Mouse (Mus musculus) forebrain, postnatal 0 days (tissue): ENCODE results near the gene Mtcl1. TPM values are rescaled to one million over a fixed set of nuclear protein-coding genes. Genes with fewer than 3 reads are reported as not detected.

Experiments used
- ATAC-seq: fragments of 200-750 bp; cut with Nextera tagmentation; 2 replicates; pipeline ENCODE4 v1.8.0; 2017; ENCODE audit warnings: mild to moderate bottlenecking, moderate library complexity
- DNase-seq: peaks from one replicate; pipeline ENCODE4 v3.0.0-alpha.2; 2015
- H3K27ac ChIP-seq: fragments of 300-500 bp; sonication (generic); 2 replicates; pipeline ENCODE4 v1.5.1; 2014; ENCODE audit warnings: low read depth, mild to moderate bottlenecking, antibody characterized with exemption, low read length, moderate library complexity, mixed read lengths
- H3K27me3 ChIP-seq: fragments of 300-500 bp; sonication (generic); 2 replicates; pipeline ENCODE4 v1.6.1; 2014; ENCODE audit warnings: mild to moderate bottlenecking, low read length, mixed read lengths; ENCODE audit not compliant: insufficient read depth
- H3K36me3 ChIP-seq: fragments of 300-500 bp; sonication (generic); 2 replicates; pipeline ENCODE4 v1.6.1; 2014; ENCODE audit warnings: mild to moderate bottlenecking, moderate library complexity; ENCODE audit not compliant: insufficient read depth
- H3K4me1 ChIP-seq: fragments of 300-500 bp; sonication (generic); 2 replicates; pipeline ENCODE4 v1.6.1; 2014; ENCODE audit warnings: antibody characterized with exemption; ENCODE audit not compliant: insufficient read depth
- H3K4me2 ChIP-seq: fragments of 300-500 bp; sonication (generic); 2 replicates; pipeline ENCODE4 v1.6.1; 2014; ENCODE audit warnings: low read depth, mild to moderate bottlenecking, moderate library complexity
- H3K4me3 ChIP-seq: fragments of 300-500 bp; sonication (generic); 2 replicates; pipeline ENCODE4 v1.5.1; 2014; ENCODE audit warnings: low read depth, low read length, mixed read lengths
- H3K9ac ChIP-seq: fragments of 300-500 bp; sonication (generic); 2 replicates; pipeline ENCODE4 v1.6.1; 2014; ENCODE audit warnings: mild to moderate bottlenecking
- H3K9me3 ChIP-seq: fragments of 300-500 bp; sonication (generic); 2 replicates; pipeline ENCODE4 v1.6.1; 2016; ENCODE audit warnings: low read length
- CTCF ChIP-seq: sonication (generic); IDR thresholded peaks from 2 replicates; pipeline ENCODE4 v1.5.1; 2016; ENCODE audit warnings: antibody characterized with exemption, control low read depth, low read depth
- WGBS: fragments of 180-500 bp; shearing (Covaris S2); extraction: QIAGEN DNeasy Blood & Tissue Kit; methylation state at CpG from one replicate; pipeline ENCODE4 v1.1.7; 2014; 5-methylcytosine and 5-hydroxymethylcytosine counted together
- polyA plus RNA-seq: library from polyadenylated mRNA; unstranded; fragments of >200 nt; fragmentation: Nextera tagmentation; extraction: Ambion mirVana; gene quantifications from 2 replicates; pipeline ENCODE4 v1.2.1, GENCODE M21; 2015
- total RNA-seq: library from RNA; depleted of rRNA; stranded (reverse); fragments of >200 nt; gene quantifications from 2 replicates; pipeline ENCODE4 v1.2.3, GENCODE M21; 2014

Gene Mtcl1
- total and polyA plus RNA-seq, 2 experiments from 2014 or later = 8.5 to 25.7 TPM

DNA sequence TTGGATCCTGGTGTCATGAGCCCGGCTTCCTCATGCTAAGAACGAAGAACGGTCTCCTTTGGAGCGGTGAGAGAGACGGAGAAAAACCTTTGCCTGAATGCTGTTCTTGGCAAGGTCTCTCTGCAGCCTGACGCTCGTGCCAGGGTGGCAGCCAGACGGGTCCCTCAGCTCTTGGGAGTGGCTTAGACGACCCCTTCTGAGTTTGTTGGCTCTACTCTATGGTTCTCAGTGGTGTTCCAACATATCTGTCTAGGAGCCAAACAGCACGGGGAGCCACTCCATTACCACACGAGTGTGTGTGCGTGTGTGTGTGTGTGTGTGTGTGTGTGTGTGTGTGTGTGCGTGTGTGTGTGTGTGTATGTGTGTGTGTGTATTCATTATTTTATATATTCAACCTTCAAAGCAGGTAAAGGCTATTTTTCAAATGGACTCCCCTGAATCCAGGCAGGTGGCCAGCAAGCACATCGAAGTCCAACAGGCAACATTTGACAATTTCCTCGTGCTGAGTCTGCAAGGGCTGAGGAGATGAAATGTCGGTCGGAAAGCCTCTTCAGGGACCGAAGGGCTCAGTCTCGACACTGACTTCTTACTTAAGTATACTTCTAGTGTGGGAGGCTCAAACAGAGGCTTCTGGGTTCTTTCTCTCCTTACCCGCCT lies 128.7 kb downstream of the Mtcl1 start:
- peak; percentile 38 for DNase-seq

DNA sequence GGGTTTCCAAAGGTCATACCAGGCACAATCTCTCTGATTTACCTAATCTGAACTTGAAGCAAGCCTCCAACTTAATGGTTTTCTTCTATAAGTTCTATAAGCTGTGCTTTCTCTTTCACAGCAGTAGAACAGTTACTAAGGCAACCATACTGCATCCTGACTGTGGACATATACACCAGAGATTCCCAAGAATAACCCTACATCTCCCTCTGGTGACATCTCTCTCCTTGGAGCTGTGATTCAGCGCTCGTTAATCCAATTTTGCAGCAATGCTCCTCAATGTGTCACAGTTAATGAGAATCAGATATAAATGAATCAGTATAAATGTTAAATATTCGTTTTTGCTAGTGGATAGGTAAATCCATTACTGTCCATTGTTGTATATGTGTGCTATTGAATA lies 131.5 kb downstream of the Mtcl1 start:
- Histone ChIP-seq H3K27ac (no peak overlapping the region), H3K36me3 (no peaks in the 10 kb centered on the region), H3K9ac (no peak overlapping the region), H3K27me3 (no peaks in the 10 kb centered on the region), H3K4me1 (peaks cover 3% of the 10 kb centered on the region; the same call in 1 of the 2 replicates), H3K4me2 (no peak overlapping the region), H3K9me3 (no peaks in the 10 kb centered on the region), H3K4me3 (no peak overlapping the region)
- no peak for ATAC-seq
- no peak for TF ChIP-seq CTCF
- WGBS = 80% methylated on average over 3 of the region's 3 CpGs
- DNase-seq = no peak

More for the DNA sequence above, 128.7 kb downstream of the Mtcl1 start:
- Histone ChIP-seq H3K4me3 (no peak overlapping the region), H3K9me3 (no peaks in the 10 kb centered on the region), H3K4me2 (no peak overlapping the region; the same call in 1 of the 2 replicates), H3K36me3 (no peaks in the 10 kb centered on the region), H3K4me1 (peaks cover 10% of the 10 kb centered on the region; the same call in 1 of the 2 replicates), H3K27ac (no peak overlapping the region), H3K27me3 (no peaks in the 10 kb centered on the region), H3K9ac (no peak overlapping the region)
- 60% methylated on average over 20 of the region's 20 CpGs for WGBS
- peak; percentile 21; the same call in 1 of the 2 replicates for ATAC-seq
- TF ChIP-seq CTCF = no peak

- Histone ChIP-seq H3K9me3 (no peaks in the 10 kb centered on the region), H3K36me3 (no peaks in the 10 kb centered on the region), H3K4me3 (no peak overlapping the region), H3K4me2 (no peak overlapping the region), H3K9ac (no peak overlapping the region), H3K4me1 (peaks cover 3% of the 10 kb centered on the region; the same call in 1 of the 2 replicates), H3K27ac (no peak overlapping the region), H3K27me3 (no peaks in the 10 kb centered on the region)
- WGBS = 86% methylated on average over 4 of the region's 4 CpGs
- DNase-seq (no peak), ATAC-seq (no peak)
- no peak for TF ChIP-seq CTCF
Observed at GRCm38 (mm10) chr17:66317576-66317975, 132.0 kb downstream of the Mtcl1 start.

- Histone ChIP-seq H3K4me2 (no peak overlapping the region), H3K9me3 (no peaks in the 10 kb centered on the region), H3K4me3 (no peak overlapping the region), H3K27me3 (no peaks in the 10 kb centered on the region), H3K9ac (no peak overlapping the region), H3K27ac (no peak overlapping the region), H3K4me1 (peaks cover 3% of the 10 kb centered on the region; the same call in 1 of the 2 replicates), H3K36me3 (no peaks in the 10 kb centered on the region)
- DNase-seq = no peak
- no peak for TF ChIP-seq CTCF
- 92% methylated on average over 5 of the region's 5 CpGs for WGBS
- no peak for ATAC-seq
Observed at GRCm38 (mm10) chr17:66317156-66317555, 132.4 kb downstream of the Mtcl1 start.

DNA sequence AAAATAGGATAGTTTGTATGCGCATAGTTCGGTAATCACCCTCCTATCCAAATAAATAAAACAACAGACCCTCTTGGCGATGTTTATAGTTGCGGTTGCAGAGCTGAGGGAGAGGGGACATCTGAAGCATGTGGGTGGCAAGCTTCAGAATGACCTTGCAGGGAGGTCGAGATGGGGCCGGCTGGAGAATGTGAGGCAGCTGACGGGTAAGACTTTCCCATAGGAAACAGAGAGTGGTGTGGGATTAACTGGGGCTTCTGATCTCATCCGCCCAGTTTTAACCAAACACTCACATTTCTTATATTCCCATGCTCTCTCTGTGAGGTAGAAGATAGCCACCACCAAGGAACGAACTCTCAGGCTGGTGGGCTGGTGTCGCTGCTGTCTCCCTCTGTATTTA lies 134.1 kb downstream of the Mtcl1 start:
- no peak overlapping the region for H3K4me3 ChIP-seq
- H3K27me3 ChIP-seq = no peaks in the 10 kb centered on the region
- peaks cover 3% of the 10 kb centered on the region; the same call in 1 of the 2 replicates for H3K4me1 ChIP-seq
- 0 out of 2 replicates have a peak overlapping the region, but pooled peaks have one; percentile 6 for H3K9ac ChIP-seq
- peak overlapping the region; percentile 67 for H3K27ac ChIP-seq
- no peaks in the 10 kb centered on the region for H3K9me3 ChIP-seq
- H3K4me2 ChIP-seq = peak overlapping the region; percentile 10; the same call in 1 of the 2 replicates
- DNase-seq (no peak), ATAC-seq (0 out of 2 replicates have a peak, but pooled peaks have one; percentile 8)
- H3K36me3 ChIP-seq = no peaks in the 10 kb centered on the region
- TF ChIP-seq CTCF = no peak
- 40% methylated on average over 10 of the region's 10 CpGs for WGBS

DNA sequence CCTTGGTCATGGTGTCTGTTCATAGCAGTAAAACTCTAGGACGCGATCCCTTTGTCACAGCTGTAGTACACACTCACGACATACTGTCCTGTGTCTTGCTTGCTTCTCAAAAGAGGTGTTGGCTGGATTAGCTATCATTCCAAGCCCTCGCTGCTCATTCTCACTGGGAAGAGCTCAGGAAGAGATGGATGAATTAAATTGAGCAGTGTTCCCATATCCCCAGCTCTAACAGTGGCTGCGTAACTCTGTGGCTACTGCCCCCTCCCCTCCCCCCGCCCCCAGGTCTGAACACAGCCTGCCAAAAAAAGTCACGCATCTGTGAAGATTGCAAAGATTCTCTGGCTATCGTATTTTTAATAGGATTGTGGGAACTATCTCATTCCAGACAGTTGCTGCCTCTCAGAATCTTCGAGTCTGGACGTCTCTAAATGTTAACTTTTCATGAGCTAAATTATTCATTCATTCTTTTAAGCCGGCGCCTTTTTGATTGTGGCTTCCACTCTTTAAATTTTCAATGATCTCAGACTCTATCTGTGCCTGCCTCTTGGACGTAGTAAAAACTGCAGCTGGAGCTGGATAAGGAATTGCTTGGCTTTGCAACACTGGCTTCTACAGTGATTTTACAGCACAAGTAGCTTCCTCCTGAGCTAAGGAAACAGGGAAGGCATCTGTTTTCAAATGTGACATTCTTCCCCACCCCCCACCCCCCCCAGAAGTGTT lies 134.8 kb downstream of the Mtcl1 start:
- H3K4me2 ChIP-seq = peak overlapping the region; percentile 10; the same call in 1 of the 2 replicates
- 0 out of 2 replicates have a peak, but pooled peaks cover 3% of the 10 kb centered on the region for H3K4me1 ChIP-seq
- no peak for TF ChIP-seq CTCF
- H3K4me3 ChIP-seq = no peak overlapping the region
- 47% methylated on average over 13 of the region's 13 CpGs for WGBS
- peak overlapping the region; percentile 67 for H3K27ac ChIP-seq
- ATAC-seq = peak; percentile 74
- peak; percentile 28 for DNase-seq
- H3K9me3 ChIP-seq = no peaks in the 10 kb centered on the region
- H3K36me3 ChIP-seq = no peaks in the 10 kb centered on the region
- H3K9ac ChIP-seq = no peak overlapping the region
- H3K27me3 ChIP-seq = no peaks in the 10 kb centered on the region

GRCm38 (mm10) chr17:66301906-66302305 lies 147.6 kb downstream of the Mtcl1 start:
- no peaks in the 10 kb centered on the region for H3K4me1 ChIP-seq
- no peak for TF ChIP-seq CTCF
- ATAC-seq (no peak), DNase-seq (no peak)
- H3K9me3 ChIP-seq = no peaks in the 10 kb centered on the region
- H3K27me3 ChIP-seq = no peaks in the 10 kb centered on the region
- no peak overlapping the region for H3K27ac ChIP-seq
- no peak overlapping the region for H3K4me2 ChIP-seq
- no peak overlapping the region for H3K9ac ChIP-seq
- WGBS = 91% methylated on average over 7 of the region's 7 CpGs
- no peaks in the 10 kb centered on the region for H3K36me3 ChIP-seq
- no peak overlapping the region for H3K4me3 ChIP-seq
